Mouse (Mus musculus) neural tube, embryonic 15.5 days (tissue): ENCODE measurements at regions not wholly inside any gene's neighbourhood (a gene's known extent, or its start where the extent isn't known, plus 50 kb on each side); places are given as distances from the start of the nearest gene placed in this dataset.

Experiments
- ATAC-seq: fragments of 200-750 bp; cut with Nextera tagmentation; 2 replicates; pipeline ENCODE4 v1.8.0; 2017; ENCODE audit warnings: mild to moderate bottlenecking, moderate TSS enrichment, moderate library complexity; ENCODE audit not compliant: low FRiP score
- H3K27ac ChIP-seq: fragments of 300-500 bp; sonication (generic); replicated peaks from 2 replicates; pipeline ENCODE4 v1.5.1; 2015; ENCODE audit warnings: mild to moderate bottlenecking, inconsistent platforms
- H3K27me3 ChIP-seq: fragments of 300-500 bp; sonication (generic); replicated peaks from 2 replicates; pipeline ENCODE4 v1.6.1; 2015; ENCODE audit warnings: inconsistent platforms
- H3K36me3 ChIP-seq: fragments of 300-500 bp; sonication (generic); 2 replicates; pipeline ENCODE4 v1.6.1; 2015; ENCODE audit warnings: inconsistent platforms
- H3K4me1 ChIP-seq: fragments of 300-500 bp; sonication (generic); 2 replicates; pipeline ENCODE4 v1.6.1; 2015; ENCODE audit warnings: inconsistent platforms
- H3K4me2 ChIP-seq: fragments of 300-500 bp; sonication (generic); 2 replicates; pipeline ENCODE4 v1.6.1; 2015; ENCODE audit warnings: inconsistent platforms, mild to moderate bottlenecking, moderate library complexity
- H3K4me3 ChIP-seq: fragments of 300-500 bp; sonication (generic); replicated peaks from 2 replicates; pipeline ENCODE4 v1.5.1; 2015; ENCODE audit warnings: mild to moderate bottlenecking, inconsistent platforms
- H3K9ac ChIP-seq: fragments of 300-500 bp; sonication (generic); replicated peaks from 2 replicates; pipeline ENCODE4 v1.6.1; 2015; ENCODE audit warnings: mild to moderate bottlenecking, inconsistent platforms
- H3K9me3 ChIP-seq: fragments of 300-500 bp; sonication (generic); replicated peaks from 2 replicates; pipeline ENCODE4 v1.6.1; 2016; ENCODE audit warnings: inconsistent platforms
- WGBS: fragments of 180-500 bp; shearing (Covaris S2); methylation state at CpG from one replicate; pipeline ENCODE4 v1.1.7; 2015; ENCODE audit warnings: mixed read lengths; 5-methylcytosine and 5-hydroxymethylcytosine counted together

- no peak overlapping the region for H3K4me2 ChIP-seq
- 92% methylated on average over 1 of the region's 1 CpGs for WGBS
- no peak for ATAC-seq
- no peaks in the 10 kb centered on the region for H3K27me3 ChIP-seq
- no peak overlapping the region for H3K4me3 ChIP-seq
- H3K9ac ChIP-seq = no peak overlapping the region
- no peak overlapping the region for H3K27ac ChIP-seq
- H3K9me3 ChIP-seq = no peaks in the 10 kb centered on the region
- H3K4me1 ChIP-seq = peaks cover 5% of the 10 kb centered on the region
- H3K36me3 ChIP-seq = no peaks in the 10 kb centered on the region
Observed at GRCm38 (mm10) chr14:106924026-106924425, 818.0 kb downstream of the Trim52 start.

- H3K4me1 ChIP-seq = peaks cover 5% of the 10 kb centered on the region
- H3K36me3 ChIP-seq = no peaks in the 10 kb centered on the region
- H3K27ac ChIP-seq = no peak overlapping the region
- ATAC-seq = no peak
- no peaks in the 10 kb centered on the region for H3K27me3 ChIP-seq
- 52% methylated on average over 3 of the region's 3 CpGs for WGBS
- no peak overlapping the region for H3K4me2 ChIP-seq
- no peak overlapping the region for H3K9ac ChIP-seq
- no peak overlapping the region for H3K4me3 ChIP-seq
- H3K9me3 ChIP-seq = no peaks in the 10 kb centered on the region
Observed at GRCm38 (mm10) chr14:106924443-106924842, 818.4 kb downstream of the Trim52 start.

DNA sequence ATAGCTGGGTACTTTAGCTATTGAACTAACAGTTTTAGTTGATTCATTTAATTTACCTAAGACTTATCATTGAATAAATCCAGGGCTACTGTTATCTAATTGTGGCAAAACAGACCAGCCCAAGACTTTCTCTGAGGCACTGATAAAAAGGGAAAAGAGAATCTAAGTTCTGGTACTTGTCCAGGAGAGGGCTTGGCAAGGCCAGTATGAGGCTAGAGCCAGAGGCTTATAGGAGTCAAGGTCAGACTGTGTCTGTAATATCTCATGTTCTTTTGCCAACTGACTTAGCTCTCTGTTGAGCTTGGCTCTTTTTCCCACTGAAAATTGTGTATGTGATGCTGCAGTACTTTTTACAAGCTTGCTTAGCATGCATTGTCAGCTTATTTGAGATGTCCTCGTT, 839.3 kb downstream of the Trim52 start:
- Histone ChIP-seq H3K9me3 (no peaks in the 10 kb centered on the region), H3K4me1 (no peaks in the 10 kb centered on the region), H3K27me3 (no peaks in the 10 kb centered on the region), H3K36me3 (no peaks in the 10 kb centered on the region), H3K9ac (no peak overlapping the region), H3K4me2 (no peak overlapping the region), H3K4me3 (no peak overlapping the region), H3K27ac (no peak overlapping the region)
- 88% methylated on average over 1 of the region's 1 CpGs for WGBS
- ATAC-seq = no peak

- Histone ChIP-seq H3K9ac (no peak overlapping the region), H3K27ac (no peak overlapping the region), H3K9me3 (no peaks in the 10 kb centered on the region), H3K27me3 (no peaks in the 10 kb centered on the region), H3K4me3 (no peak overlapping the region), H3K36me3 (no peaks in the 10 kb centered on the region), H3K4me2 (no peak overlapping the region), H3K4me1 (no peaks in the 10 kb centered on the region)
- ATAC-seq = no peak
- WGBS = 89% methylated on average over 1 of the region's 1 CpGs
Observed at GRCm38 (mm10) chr14:106977958-106978357, 872.0 kb downstream of the Trim52 start.

- H3K4me1 ChIP-seq = no peaks in the 10 kb centered on the region
- no peaks in the 10 kb centered on the region for H3K27me3 ChIP-seq
- WGBS = 9% methylated on average over 4 of the region's 4 CpGs
- no peak overlapping the region for H3K27ac ChIP-seq
- no peak for ATAC-seq
- H3K4me2 ChIP-seq = no peak overlapping the region
- no peak overlapping the region for H3K4me3 ChIP-seq
- no peaks in the 10 kb centered on the region for H3K9me3 ChIP-seq
- no peak overlapping the region for H3K9ac ChIP-seq
- no peaks in the 10 kb centered on the region for H3K36me3 ChIP-seq
Observed at GRCm38 (mm10) chr14:106980752-106981151, 874.8 kb downstream of the Trim52 start.

DNA sequence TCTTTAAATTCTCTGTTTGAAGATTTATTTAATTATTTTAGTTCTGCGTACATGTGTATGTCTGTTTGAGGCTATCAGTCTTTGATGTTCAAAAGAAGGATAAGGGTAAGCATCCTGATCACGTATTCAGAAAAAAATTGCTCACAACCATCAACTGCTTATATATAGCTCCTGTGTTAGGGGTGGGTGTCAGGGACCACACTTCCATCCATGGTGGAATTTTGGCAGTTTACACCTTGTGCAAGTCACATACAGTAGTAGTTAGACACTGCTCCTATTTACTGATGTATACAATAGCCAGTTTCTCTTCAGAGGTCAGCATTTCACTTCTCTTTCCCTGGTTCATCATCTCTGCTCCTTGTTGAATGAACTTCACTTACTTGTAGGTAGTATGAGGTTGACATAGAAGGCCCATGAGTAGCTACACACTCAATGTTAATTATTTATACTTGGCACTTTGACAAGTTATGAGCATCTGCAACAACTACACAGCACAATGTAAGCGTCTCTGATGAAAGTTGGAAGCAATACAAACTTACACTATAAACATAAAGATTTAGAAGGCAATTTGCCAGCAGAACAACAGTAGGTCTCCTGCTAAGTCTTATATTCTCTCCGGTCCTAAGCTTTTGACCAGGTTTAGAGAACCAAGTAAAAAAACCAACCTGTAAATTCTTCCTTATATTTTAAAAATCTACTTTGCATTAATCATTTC, 891.7 kb downstream of the Trim52 start:
- H3K4me1 ChIP-seq = no peaks in the 10 kb centered on the region
- no peak for ATAC-seq
- H3K4me2 ChIP-seq = no peak overlapping the region
- no peaks in the 10 kb centered on the region for H3K9me3 ChIP-seq
- H3K27me3 ChIP-seq = no peaks in the 10 kb centered on the region
- 92% methylated on average over 4 of the region's 4 CpGs for WGBS
- no peak overlapping the region for H3K27ac ChIP-seq
- H3K9ac ChIP-seq = no peak overlapping the region
- no peaks in the 10 kb centered on the region for H3K36me3 ChIP-seq
- no peak overlapping the region for H3K4me3 ChIP-seq

- H3K36me3 ChIP-seq = no peaks in the 10 kb centered on the region
- no peak overlapping the region for H3K4me2 ChIP-seq
- no peaks in the 10 kb centered on the region for H3K4me1 ChIP-seq
- no peak overlapping the region for H3K4me3 ChIP-seq
- H3K9me3 ChIP-seq = no peaks in the 10 kb centered on the region
- no peak overlapping the region for H3K27ac ChIP-seq
- H3K9ac ChIP-seq = no peak overlapping the region
- 84% methylated on average over 1 of the region's 1 CpGs for WGBS
- no peak for ATAC-seq
- no peaks in the 10 kb centered on the region for H3K27me3 ChIP-seq
Observed at GRCm38 (mm10) chr14:107004981-107005380, 899.0 kb downstream of the Trim52 start.

- no peaks in the 10 kb centered on the region for H3K27me3 ChIP-seq
- ATAC-seq = no peak
- no peaks in the 10 kb centered on the region for H3K36me3 ChIP-seq
- no peak overlapping the region for H3K4me3 ChIP-seq
- H3K27ac ChIP-seq = 0 out of 2 replicates have a peak overlapping the region, but pooled peaks have one; percentile 34
- H3K9me3 ChIP-seq = no peaks in the 10 kb centered on the region
- H3K4me1 ChIP-seq = no peaks in the 10 kb centered on the region
- WGBS = 56% methylated on average over 2 of the region's 2 CpGs
- no peak overlapping the region for H3K9ac ChIP-seq
- H3K4me2 ChIP-seq = no peak overlapping the region
Observed at GRCm38 (mm10) chr14:107009617-107010016, 903.6 kb downstream of the Trim52 start.

DNA sequence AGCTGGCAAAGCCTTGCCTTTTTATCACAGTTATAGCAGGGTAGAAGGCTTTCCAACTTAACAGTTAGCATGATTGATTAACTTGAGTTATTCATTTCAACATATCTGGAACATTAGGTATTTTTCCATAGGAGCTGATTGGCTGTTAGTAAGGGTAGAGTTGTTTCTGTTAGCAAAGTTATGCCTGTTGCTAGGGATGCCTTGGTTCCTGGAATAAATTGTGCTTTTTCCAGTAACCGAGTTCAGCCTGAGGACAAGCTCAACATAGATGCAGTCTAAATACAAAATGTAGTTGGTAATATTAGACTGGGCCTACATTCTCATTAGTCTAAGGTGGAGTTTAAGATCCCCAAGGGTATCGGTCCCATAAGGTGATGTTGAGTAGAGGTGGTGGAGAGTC, 927.8 kb downstream of the Trim52 start:
- no peak for ATAC-seq
- WGBS = 93% methylated on average over 2 of the region's 2 CpGs
- Histone ChIP-seq H3K9me3 (no peaks in the 10 kb centered on the region), H3K4me1 (no peaks in the 10 kb centered on the region), H3K9ac (no peak overlapping the region), H3K27me3 (no peaks in the 10 kb centered on the region), H3K4me3 (no peak overlapping the region), H3K27ac (no peak overlapping the region), H3K36me3 (no peaks in the 10 kb centered on the region), H3K4me2 (no peak overlapping the region)

DNA sequence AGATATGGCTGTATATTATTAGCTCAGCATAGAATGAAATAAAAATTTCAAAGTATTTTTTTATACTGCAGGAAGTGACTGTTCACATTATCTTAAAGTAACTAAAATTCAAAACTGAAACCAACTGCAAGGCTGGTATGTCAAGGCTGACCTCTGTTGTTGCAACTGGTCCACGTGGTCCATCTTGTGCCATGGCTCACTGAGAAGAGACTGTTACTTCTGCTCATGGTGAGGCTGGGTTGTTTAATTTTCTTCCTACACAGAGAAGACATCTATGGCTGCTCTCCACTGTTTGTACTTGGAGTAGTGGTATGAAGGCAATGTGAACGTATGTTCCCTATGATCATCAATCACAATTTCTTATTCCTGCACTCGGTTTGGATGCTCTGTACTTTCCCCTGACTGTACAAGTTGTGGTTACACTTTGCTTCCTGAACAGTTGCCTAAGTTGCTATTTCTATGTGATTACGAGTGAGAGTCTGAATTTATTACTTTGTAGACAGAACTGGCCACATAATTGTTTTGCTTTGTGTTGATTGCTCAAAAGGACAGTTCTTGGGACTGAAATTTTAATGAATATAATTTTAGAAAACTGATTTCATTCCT, 946.1 kb downstream of the Trim52 start:
- no peak overlapping the region for H3K27ac ChIP-seq
- no peaks in the 10 kb centered on the region for H3K27me3 ChIP-seq
- no peak for ATAC-seq
- H3K36me3 ChIP-seq = no peaks in the 10 kb centered on the region
- H3K4me2 ChIP-seq = no peak overlapping the region
- no peak overlapping the region for H3K9ac ChIP-seq
- H3K4me1 ChIP-seq = no peaks in the 10 kb centered on the region
- H3K4me3 ChIP-seq = no peak overlapping the region
- H3K9me3 ChIP-seq = no peaks in the 10 kb centered on the region
- 88% methylated on average over 4 of the region's 4 CpGs for WGBS

GRCm38 (mm10) chr14:107068592-107068991, 962.6 kb downstream of the Trim52 start:
- H3K9me3 ChIP-seq = no peaks in the 10 kb centered on the region
- no peaks in the 10 kb centered on the region for H3K36me3 ChIP-seq
- H3K27me3 ChIP-seq = no peaks in the 10 kb centered on the region
- H3K9ac ChIP-seq = no peak overlapping the region
- ATAC-seq = no peak
- H3K4me2 ChIP-seq = no peak overlapping the region
- H3K4me1 ChIP-seq = no peaks in the 10 kb centered on the region
- H3K4me3 ChIP-seq = no peak overlapping the region
- H3K27ac ChIP-seq = no peak overlapping the region

- H3K36me3 ChIP-seq = no peaks in the 10 kb centered on the region
- H3K27me3 ChIP-seq = no peaks in the 10 kb centered on the region
- no peak overlapping the region for H3K9ac ChIP-seq
- no peak overlapping the region for H3K4me2 ChIP-seq
- ATAC-seq = no peak
- no peak overlapping the region for H3K27ac ChIP-seq
- H3K4me1 ChIP-seq = no peaks in the 10 kb centered on the region
- H3K9me3 ChIP-seq = no peaks in the 10 kb centered on the region
- no peak overlapping the region for H3K4me3 ChIP-seq
Observed at GRCm38 (mm10) chr14:107080407-107080806, 974.4 kb downstream of the Trim52 start.
